Mouse (Mus musculus) heart, postnatal 0 days (tissue): ENCODE measurements at regions not wholly inside any gene's neighbourhood (a gene's known extent, or its start where the extent isn't known, plus 50 kb on each side); places are given as distances from the start of the nearest gene placed in this dataset.
"Not testable (repeated sequence)": the region's sequence is repeated elsewhere in the genome, so short reads cannot be mapped to it uniquely, and the experiment has no call there.

Source experiments
- CTCF ChIP-seq: IDR thresholded peaks from 2 replicates; pipeline ENCODE4 v1.5.1; 2016; ENCODE audit warnings: antibody characterized with exemption, control low read depth, low read depth
- EP300 ChIP-seq: IDR thresholded peaks from 2 replicates; pipeline ENCODE4 v1.6.1; 2016; ENCODE audit warnings: antibody characterized with exemption, low read depth

DNA sequence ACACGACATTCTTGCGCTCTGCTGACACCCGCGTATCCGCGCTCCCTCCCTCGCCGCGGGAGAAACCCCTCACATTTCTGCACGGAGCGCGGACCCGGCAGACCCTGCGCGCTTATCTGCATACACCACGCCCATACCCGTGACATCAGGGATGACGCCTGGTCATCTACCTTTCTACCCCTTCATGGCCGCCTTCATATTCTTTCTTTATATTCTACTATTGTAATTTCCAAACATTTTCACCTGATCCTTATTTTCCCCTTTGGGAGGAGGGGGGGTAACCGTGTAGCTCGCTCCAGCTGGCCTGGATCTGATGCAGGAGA, 66.4 kb upstream of the Fcgr1 start:
- TF ChIP-seq CTCF, EP300: not testable (repeated sequence)
